Mouse (Mus musculus): ENCODE data around the gene Mllt10.

Mllt10 gene

GRCm38 (mm10) chr2:18051831-18052170 is 3.2 kb upstream of the Mllt10 start:
- no peak for DNase-seq (ENCODE audit: low spot score)

- no peak for DNase-seq (ENCODE audit: low spot score)
Observed at GRCm38 (mm10) chr2:18052581-18052980, 2.5 kb upstream of the Mllt10 start.

- DNase-seq (ENCODE audit: low spot score) = no peak
Observed at GRCm38 (mm10) chr2:18053243-18053950, 1.6 kb upstream of the Mllt10 start.

GRCm38 (mm10) chr2:18053951-18054530 is 996 bp upstream of the Mllt10 start:
- no peak for DNase-seq (ENCODE audit: low spot score)

- peak; percentile 90 for DNase-seq (ENCODE audit: low spot score)
Observed at GRCm38 (mm10) chr2:18055929-18056785, 1.1 kb downstream of the Mllt10 start.

GRCm38 (mm10) chr2:18056786-18057255 is 1.8 kb downstream of the Mllt10 start:
- peak; percentile 88 for DNase-seq (ENCODE audit: low spot score)

- DNase-seq (ENCODE audit: low spot score) = peak; percentile 57
Observed at GRCm38 (mm10) chr2:18057336-18058145, 2.5 kb downstream of the Mllt10 start.

GRCm38 (mm10) chr2:18058146-18058708 is 3.2 kb downstream of the Mllt10 start:
- no peak for DNase-seq (ENCODE audit: low spot score)

GRCm38 (mm10) chr2:18059063-18059462 is 4.0 kb downstream of the Mllt10 start:
- no peak for DNase-seq (ENCODE audit: low spot score)

GRCm38 (mm10) chr2:18059891-18060290 is 4.9 kb downstream of the Mllt10 start:
- no peak for DNase-seq (ENCODE audit: low spot score)

- no peak for DNase-seq (ENCODE audit: low spot score)
Observed at GRCm38 (mm10) chr2:18060396-18060795, 5.4 kb downstream of the Mllt10 start.

- DNase-seq (ENCODE audit: low spot score) = peak; percentile 72
Observed at GRCm38 (mm10) chr2:18063763-18064251, 8.8 kb downstream of the Mllt10 start.

GRCm38 (mm10) chr2:18064356-18064858 is 9.4 kb downstream of the Mllt10 start:
- peak; percentile 79 for DNase-seq (ENCODE audit: low spot score)

GRCm38 (mm10) chr2:18064941-18065707 is 10.1 kb downstream of the Mllt10 start:
- peak; percentile 71 for DNase-seq (ENCODE audit: low spot score)

- DNase-seq (ENCODE audit: low spot score) = no peak
Observed at GRCm38 (mm10) chr2:18065708-18066030, 10.6 kb downstream of the Mllt10 start.

- DNase-seq (ENCODE audit: low spot score) = no peak
Observed at GRCm38 (mm10) chr2:18066436-18066835, 11.4 kb downstream of the Mllt10 start.

- DNase-seq (ENCODE audit: low spot score) = no peak
Observed at GRCm38 (mm10) chr2:18068071-18068796, 13.2 kb downstream of the Mllt10 start.

GRCm38 (mm10) chr2:18071947-18072346 is 16.9 kb downstream of the Mllt10 start:
- DNase-seq (ENCODE audit: low spot score) = no peak

GRCm38 (mm10) chr2:18080182-18080860 is 25.3 kb downstream of the Mllt10 start:
- no peak for DNase-seq (ENCODE audit: low spot score)
